Mouse (Mus musculus) G1E (cell line): ENCODE measurements around the gene Pld6.

Source experiments
- CTCF ChIP-seq: IDR thresholded peaks from 2 replicates; pipeline ENCODE4 v1.5.1; 2012; ENCODE audit warnings: low read depth, low read length, inconsistent platforms, mixed read lengths
- GATA1 ChIP-seq: IDR thresholded peaks from 2 replicates; pipeline ENCODE4 v1.6.1; 2012; ENCODE audit warnings: borderline replicate concordance, low read length, inconsistent platforms, mixed read lengths
- POLR2AphosphoS5 ChIP-seq: IDR thresholded peaks from 2 replicates; pipeline ENCODE4 v1.6.1; 2012; ENCODE audit warnings: low read depth, low read length, inconsistent platforms; ENCODE audit not compliant: insufficient replicate concordance
- TAL1 ChIP-seq: conservative IDR thresholded peaks from 2 replicates; pipeline ENCODE4 v1.6.1; 2012; ENCODE audit warnings: low read depth, low read length, inconsistent platforms, mixed read lengths

DNA sequence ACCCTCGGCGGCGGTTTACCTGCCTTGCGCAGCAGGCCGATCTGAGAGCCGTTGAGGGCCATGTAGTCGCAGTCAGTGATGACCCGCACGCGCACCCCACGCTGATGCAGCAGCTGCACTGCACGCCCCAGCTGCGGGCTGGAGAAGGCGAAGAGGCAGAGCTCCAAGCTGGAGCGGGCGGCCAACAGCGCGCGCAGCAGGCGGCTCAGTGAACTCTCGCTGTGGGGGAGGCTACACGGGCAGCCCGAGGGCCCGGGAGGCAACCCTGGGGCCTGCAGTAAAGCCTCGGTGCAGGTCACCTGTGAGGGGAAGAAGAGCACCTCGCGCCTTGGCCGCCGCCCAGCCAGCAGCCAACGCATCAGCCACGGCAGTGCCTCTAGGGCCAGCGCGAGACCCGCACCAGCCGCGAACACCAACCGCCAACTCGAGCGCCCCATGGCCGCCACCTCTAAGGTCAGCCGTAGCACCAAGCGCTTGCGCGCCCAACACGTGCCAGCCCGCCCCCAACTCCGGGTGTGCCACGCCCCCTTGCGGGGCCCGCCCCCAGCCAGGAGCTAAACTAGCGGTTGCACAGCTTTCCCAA lies at the start of gene Pld6:
- TF ChIP-seq GATA1 (no peak), CTCF (no peak), TAL1 (no peak), POLR2AphosphoS5 (no peak)
